Mouse (Mus musculus): ENCODE results near the gene Ago4. TPM values are rescaled to one million over a fixed set of nuclear protein-coding genes. Genes with fewer than 3 reads are reported as not detected.

Gene Ago4
- polyA plus RNA-seq, 1 experiment: not detected

- Histone ChIP-seq H3K36me3 (ENCODE audit: control insufficient read depth) (no peaks in the 10 kb centered on the region), H3K4me1 (ENCODE audit: control insufficient read depth) (no peaks in the 10 kb centered on the region), H3K27me3 (ENCODE audit: control insufficient read depth) (no peaks in the 10 kb centered on the region), H3K4me3 (replicated peaks) (no peak overlapping the region), H3K9me3 (ENCODE audit: control insufficient read depth, low read length) (no peaks in the 10 kb centered on the region)
- no peak for TF ChIP-seq GATA1 (IDR thresholded peaks at IDR 0.05; ENCODE audit: low read length)
- no peak for TF ChIP-seq TAL1 (IDR thresholded peaks at IDR 0.05; ENCODE audit: low read length)
Measured at GRCm38 (mm10) chr4:126486217-126486616, 47.1 kb downstream of the Ago4 start.

- Histone ChIP-seq H3K9me3 (ENCODE audit: control insufficient read depth, low read length) (no peaks in the 10 kb centered on the region), H3K4me1 (ENCODE audit: control insufficient read depth) (no peaks in the 10 kb centered on the region), H3K27me3 (ENCODE audit: control insufficient read depth) (no peaks in the 10 kb centered on the region), H3K4me3 (replicated peaks) (no peak overlapping the region), H3K36me3 (ENCODE audit: control insufficient read depth) (no peaks in the 10 kb centered on the region)
- TF ChIP-seq TAL1 (IDR thresholded peaks at IDR 0.05; ENCODE audit: low read length): no peak
- TF ChIP-seq GATA1 (IDR thresholded peaks at IDR 0.05; ENCODE audit: low read length): no peak
Measured at GRCm38 (mm10) chr4:126485065-126485464, 48.2 kb downstream of the Ago4 start.

GRCm38 (mm10) chr4:126483874-126484273 lies 49.4 kb downstream of the Ago4 start:
- Histone ChIP-seq H3K27me3 (ENCODE audit: control insufficient read depth) (no peaks in the 10 kb centered on the region), H3K9me3 (ENCODE audit: control insufficient read depth, low read length) (no peaks in the 10 kb centered on the region), H3K36me3 (ENCODE audit: control insufficient read depth) (no peaks in the 10 kb centered on the region), H3K4me3 (replicated peaks) (no peak overlapping the region), H3K4me1 (ENCODE audit: control insufficient read depth) (no peaks in the 10 kb centered on the region)
- no peak for TF ChIP-seq TAL1 (IDR thresholded peaks at IDR 0.05; ENCODE audit: low read length)
- no peak for TF ChIP-seq GATA1 (IDR thresholded peaks at IDR 0.05; ENCODE audit: low read length)

GRCm38 (mm10) chr4:126482951-126483350 lies 50.3 kb downstream of the Ago4 start:
- no peak for TF ChIP-seq GATA1 (IDR thresholded peaks at IDR 0.05; ENCODE audit: low read length)
- no peak for TF ChIP-seq TAL1 (IDR thresholded peaks at IDR 0.05; ENCODE audit: low read length)
- Histone ChIP-seq H3K27me3 (ENCODE audit: control insufficient read depth) (no peaks in the 10 kb centered on the region), H3K9me3 (ENCODE audit: control insufficient read depth, low read length) (no peaks in the 10 kb centered on the region)

GRCm38 (mm10) chr4:126481461-126481860 lies 51.8 kb downstream of the Ago4 start:
- no peak overlapping the region for H3K4me3 ChIP-seq (replicated peaks)
- no peaks in the 10 kb centered on the region for H3K9me3 ChIP-seq (ENCODE audit: control insufficient read depth, low read length)
- no peaks in the 10 kb centered on the region for H3K4me1 ChIP-seq (ENCODE audit: control insufficient read depth)
- no peaks in the 10 kb centered on the region for H3K27me3 ChIP-seq (ENCODE audit: control insufficient read depth)
- H3K36me3 ChIP-seq (ENCODE audit: control insufficient read depth): no peaks in the 10 kb centered on the region
- no peak for TF ChIP-seq GATA1 (IDR thresholded peaks at IDR 0.05; ENCODE audit: low read length)
- no peak for TF ChIP-seq TAL1 (IDR thresholded peaks at IDR 0.05; ENCODE audit: low read length)

More at GRCm38 (mm10) chr4:126482951-126483350, 50.3 kb downstream of the Ago4 start:
- no peak overlapping the region for H3K4me3 ChIP-seq (replicated peaks)
- no peaks in the 10 kb centered on the region for H3K36me3 ChIP-seq (ENCODE audit: control insufficient read depth)
- no peaks in the 10 kb centered on the region for H3K4me1 ChIP-seq (ENCODE audit: control insufficient read depth)

- Histone ChIP-seq H3K27me3 (ENCODE audit: control insufficient read depth) (no peaks in the 10 kb centered on the region), H3K36me3 (ENCODE audit: control insufficient read depth) (no peaks in the 10 kb centered on the region), H3K4me1 (ENCODE audit: control insufficient read depth) (no peaks in the 10 kb centered on the region), H3K4me3 (replicated peaks) (no peak overlapping the region), H3K9me3 (ENCODE audit: control insufficient read depth, low read length) (no peaks in the 10 kb centered on the region)
- TF ChIP-seq GATA1 (IDR thresholded peaks at IDR 0.05; ENCODE audit: low read length) (no peak), TAL1 (IDR thresholded peaks at IDR 0.05; ENCODE audit: low read length) (no peak)
Measured at GRCm38 (mm10) chr4:126480288-126480687, 53.0 kb downstream of the Ago4 start.

- Histone ChIP-seq H3K4me1 (ENCODE audit: control insufficient read depth) (peaks cover 11% of the 10 kb centered on the region), H3K36me3 (ENCODE audit: control insufficient read depth) (no peaks in the 10 kb centered on the region), H3K9me3 (ENCODE audit: control insufficient read depth, low read length) (no peaks in the 10 kb centered on the region), H3K27me3 (ENCODE audit: control insufficient read depth) (no peaks in the 10 kb centered on the region), H3K4me3 (replicated peaks) (no peak overlapping the region)
- TF ChIP-seq GATA1 (IDR thresholded peaks at IDR 0.05; ENCODE audit: low read length): no peak
- TF ChIP-seq TAL1 (IDR thresholded peaks at IDR 0.05; ENCODE audit: low read length): no peak
Measured at GRCm38 (mm10) chr4:126473031-126473430, 60.2 kb downstream of the Ago4 start.

GRCm38 (mm10) chr4:126469334-126469733 lies 63.9 kb downstream of the Ago4 start:
- no peaks in the 10 kb centered on the region for H3K36me3 ChIP-seq (ENCODE audit: control insufficient read depth)
- TF ChIP-seq TAL1 (IDR thresholded peaks at IDR 0.05; ENCODE audit: low read length) (no peak), GATA1 (IDR thresholded peaks at IDR 0.05; ENCODE audit: low read length) (no peak)
- no peaks in the 10 kb centered on the region for H3K9me3 ChIP-seq (ENCODE audit: control insufficient read depth, low read length)
- peaks cover 37% of the 10 kb centered on the region for H3K4me1 ChIP-seq (ENCODE audit: control insufficient read depth)
- no peak overlapping the region for H3K4me3 ChIP-seq (replicated peaks)
- H3K27me3 ChIP-seq (ENCODE audit: control insufficient read depth): no peaks in the 10 kb centered on the region

GRCm38 (mm10) chr4:126468925-126469324 lies 64.3 kb downstream of the Ago4 start:
- Histone ChIP-seq H3K9me3 (ENCODE audit: control insufficient read depth, low read length) (no peaks in the 10 kb centered on the region), H3K27me3 (ENCODE audit: control insufficient read depth) (no peaks in the 10 kb centered on the region), H3K36me3 (ENCODE audit: control insufficient read depth) (no peaks in the 10 kb centered on the region), H3K4me1 (ENCODE audit: control insufficient read depth) (peaks cover 37% of the 10 kb centered on the region), H3K4me3 (replicated peaks) (peak overlapping the region; percentile 89)
- TF ChIP-seq GATA1 (IDR thresholded peaks at IDR 0.05; ENCODE audit: low read length) (no peak), TAL1 (IDR thresholded peaks at IDR 0.05; ENCODE audit: low read length) (no peak)

- Histone ChIP-seq H3K4me1 (ENCODE audit: control insufficient read depth) (peaks cover 37% of the 10 kb centered on the region), H3K36me3 (ENCODE audit: control insufficient read depth) (no peaks in the 10 kb centered on the region), H3K9me3 (ENCODE audit: control insufficient read depth, low read length) (no peaks in the 10 kb centered on the region), H3K27me3 (ENCODE audit: control insufficient read depth) (no peaks in the 10 kb centered on the region), H3K4me3 (replicated peaks) (peak within 1 kb of the TSS; percentile 89)
- no peak for TF ChIP-seq GATA1 (IDR thresholded peaks at IDR 0.05; ENCODE audit: low read length)
- no peak for TF ChIP-seq TAL1 (IDR thresholded peaks at IDR 0.05; ENCODE audit: low read length)
Measured at GRCm38 (mm10) chr4:126468285-126468901, 64.9 kb downstream of the Ago4 start, which contains the start of gene Ago1. Gene Ago1 (minus strand): TSS chr4:126468583.
